Mouse (Mus musculus) midbrain, embryonic 10.5 days (tissue): Measurements from ENCODE around the gene Sec14l5. TPM values are rescaled to one million over a fixed set of nuclear protein-coding genes. Genes with fewer than 3 reads are reported as not detected.
"Not testable (repeated sequence)": the region's sequence is repeated elsewhere in the genome, so short reads cannot be mapped to it uniquely, and the experiment has no call there.

Source experiments
- DNase-seq: peaks from one replicate; pipeline ENCODE4 v3.0.0-alpha.2; 2017; ENCODE audit warnings: low spot score
- H3K27ac ChIP-seq: fragments of 300-500 bp; sonication (generic); replicated peaks from 2 replicates; pipeline ENCODE4 v1.5.1; 2016; ENCODE audit warnings: mild to moderate bottlenecking
- H3K27me3 ChIP-seq: fragments of 300-500 bp; sonication (generic); 2 replicates; pipeline ENCODE4 v1.6.1; 2016; ENCODE audit warnings: low read depth, mild to moderate bottlenecking; ENCODE audit not compliant: poor library complexity, severe bottlenecking
- H3K36me3 ChIP-seq: fragments of 300-500 bp; sonication (generic); 2 replicates; pipeline ENCODE4 v1.6.1; 2016; ENCODE audit warnings: mild to moderate bottlenecking, moderate library complexity
- H3K4me1 ChIP-seq: fragments of 300-500 bp; sonication (generic); 2 replicates; pipeline ENCODE4 v1.6.1; 2016
- H3K4me3 ChIP-seq: fragments of 300-500 bp; sonication (generic); 2 replicates; pipeline ENCODE4 v1.5.1; 2016; ENCODE audit warnings: mild to moderate bottlenecking, moderate library complexity
- H3K9me3 ChIP-seq: fragments of 300-500 bp; sonication (generic); replicated peaks from 2 replicates; pipeline ENCODE4 v1.6.1; 2016; ENCODE audit warnings: mild to moderate bottlenecking
- WGBS: fragments of 180-500 bp; shearing (Covaris S2); methylation state at CpG from one replicate; pipeline ENCODE4 v1.1.7; 2016; 5-methylcytosine and 5-hydroxymethylcytosine counted together
- polyA plus RNA-seq: library from polyadenylated mRNA; unstranded; fragments of >200 nt; fragmentation: Nextera tagmentation; extraction: Ambion mirVana; gene quantifications from 2 replicates; pipeline ENCODE4 v1.2.1, GENCODE M21; 2016

The Sec14l5 gene
- polyA plus RNA-seq, 1 experiment from 2014 or later = 0.14 TPM

DNA sequence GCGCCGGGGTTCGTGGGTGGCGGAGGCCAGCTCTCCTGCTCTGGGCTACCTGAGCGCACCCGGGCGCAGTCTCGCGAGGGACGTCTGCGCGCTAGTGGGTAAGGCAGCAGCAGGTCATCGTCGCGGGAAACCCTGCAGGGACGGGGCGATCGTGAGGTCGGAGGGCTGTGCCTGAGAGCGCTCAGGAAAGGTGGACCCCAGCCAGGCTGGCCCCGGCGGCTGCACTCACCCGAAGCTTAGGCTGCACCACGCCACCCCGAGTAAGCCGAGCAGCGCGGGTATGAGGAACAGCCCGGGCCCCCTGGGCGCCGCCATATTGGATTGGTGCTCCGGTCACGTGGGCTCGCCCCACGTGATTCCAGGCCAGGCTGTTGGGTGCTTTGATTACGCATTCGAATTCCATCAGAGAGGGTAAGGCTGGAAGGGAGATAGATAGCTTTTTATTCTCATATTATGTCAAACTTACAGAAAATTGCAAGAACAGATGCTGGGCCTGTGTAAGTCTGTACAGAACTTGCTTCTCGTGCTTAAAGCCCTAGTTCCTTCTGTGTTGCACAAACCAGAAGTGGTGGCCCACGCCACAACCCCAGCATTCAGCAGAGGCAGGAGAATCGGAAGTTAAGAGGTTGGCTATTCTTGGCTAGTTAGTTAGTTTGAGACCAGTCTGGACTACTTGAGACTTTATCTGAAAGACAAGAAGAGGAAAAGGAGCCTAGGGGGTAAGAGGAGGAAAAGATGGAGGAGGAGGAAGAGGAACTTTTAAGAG, 56.9 kb downstream of the Sec14l5 start, which contains the start of gene Nagpa:
TSS of gene Nagpa (minus strand) at position 345 of the 766 bp plus-strand sequence.
- Histone ChIP-seq H3K4me1 (peaks cover 19% of the 10 kb centered on the region), H3K36me3 (no peaks in the 10 kb centered on the region), H3K4me3 (peak within 1 kb of the TSS; percentile 93), H3K27me3 (no peaks in the 10 kb centered on the region; the same call in 1 of the 2 replicates), H3K9me3 (no peaks in the 10 kb centered on the region), H3K27ac (peak within 1 kb of the TSS; percentile 81)
- 5% methylated on average over 40 of the region's 40 CpGs for WGBS
- peak; percentile 88 for DNase-seq

DNA sequence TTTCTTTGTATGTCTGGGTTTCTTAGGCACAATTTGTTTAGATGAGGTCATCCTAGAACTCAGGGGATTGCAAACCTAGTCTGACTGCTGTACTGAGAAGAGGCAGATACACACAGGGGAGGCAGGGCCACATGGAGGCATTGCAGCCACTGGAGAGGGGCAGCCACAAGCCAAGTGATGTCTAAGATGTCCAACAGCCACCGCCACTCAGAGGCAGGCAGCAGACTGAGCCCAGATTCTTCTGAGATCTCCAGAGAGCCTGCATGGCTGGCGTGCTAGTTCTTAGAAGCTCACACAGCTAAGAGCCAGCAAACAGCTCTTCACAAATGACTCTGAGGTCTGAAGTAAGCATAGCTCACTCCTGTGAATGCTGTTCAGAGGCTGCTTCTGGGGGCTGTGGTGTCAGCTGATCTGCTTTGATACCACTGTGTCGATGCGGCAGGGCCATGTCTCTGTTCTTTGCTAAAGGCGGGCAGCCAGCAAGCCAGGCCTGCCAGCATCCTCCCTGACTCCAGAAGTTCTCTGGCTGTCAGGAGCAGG, 58.6 kb downstream of the Sec14l5 start:
- no peaks in the 10 kb centered on the region for H3K9me3 ChIP-seq
- no peak overlapping the region for H3K27ac ChIP-seq
- no peaks in the 10 kb centered on the region for H3K36me3 ChIP-seq
- no peak overlapping the region for H3K4me3 ChIP-seq
- peaks cover 19% of the 10 kb centered on the region for H3K4me1 ChIP-seq
- DNase-seq = no peak
- no peaks in the 10 kb centered on the region; the same call in 1 of the 2 replicates for H3K27me3 ChIP-seq
- 86% methylated on average over 5 of the region's 5 CpGs for whole genome bisulfite sequencing

DNA sequence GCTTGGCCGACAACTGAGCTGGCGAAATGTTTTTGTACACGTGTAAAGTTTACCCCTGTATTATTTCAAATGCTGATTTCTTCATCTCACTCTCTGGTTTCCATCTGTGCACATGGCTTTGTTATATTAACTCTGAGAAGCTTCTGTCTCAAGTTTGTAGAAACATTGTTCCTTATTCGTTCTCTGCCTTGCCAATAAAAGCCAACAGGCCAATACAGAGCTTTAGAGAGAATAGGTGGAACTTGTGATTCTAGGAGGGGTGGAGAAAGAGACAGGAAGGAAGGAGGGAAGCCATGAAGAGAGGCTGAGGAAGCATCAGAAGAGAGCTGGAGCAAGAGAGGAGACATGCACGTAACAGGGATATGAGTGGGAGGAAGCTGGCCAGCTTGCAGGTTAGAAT, 59.1 kb downstream of the Sec14l5 start:
- H3K27me3 ChIP-seq = no peaks in the 10 kb centered on the region; the same call in 1 of the 2 replicates
- H3K4me1 ChIP-seq = peaks cover 19% of the 10 kb centered on the region
- no peak for DNase-seq
- no peak overlapping the region for H3K27ac ChIP-seq
- no peak overlapping the region for H3K4me3 ChIP-seq
- H3K36me3 ChIP-seq = no peaks in the 10 kb centered on the region
- WGBS = 79% methylated on average over 5 of the region's 5 CpGs
- no peaks in the 10 kb centered on the region for H3K9me3 ChIP-seq

DNA sequence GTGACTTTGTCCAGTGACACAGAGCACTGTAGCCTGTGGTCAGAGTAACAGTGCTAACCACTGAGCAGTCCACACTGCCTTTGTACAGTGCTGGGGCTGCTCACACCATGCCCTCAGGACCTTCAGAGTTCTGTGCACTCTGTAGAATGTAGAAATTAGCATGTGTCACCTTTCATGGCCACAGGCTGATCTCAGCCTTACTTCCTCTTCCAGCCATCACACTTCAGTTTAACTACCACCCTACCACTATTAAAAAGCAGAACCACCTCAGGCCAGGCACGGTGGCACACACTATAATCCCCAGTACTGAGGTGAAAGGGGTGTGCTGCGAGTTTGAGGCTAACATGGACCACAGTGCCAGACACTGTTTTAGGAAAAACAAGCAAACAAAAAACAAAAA, 63.5 kb downstream of the Sec14l5 start:
- Histone ChIP-seq H3K27ac (no peak overlapping the region), H3K4me3 (no peak overlapping the region), H3K9me3 (no peaks in the 10 kb centered on the region), H3K36me3 (no peaks in the 10 kb centered on the region), H3K27me3 (no peaks in the 10 kb centered on the region), H3K4me1 (no peaks in the 10 kb centered on the region)
- 80% methylated on average over 2 of the region's 2 CpGs for WGBS
- DNase-seq = no peak

DNA sequence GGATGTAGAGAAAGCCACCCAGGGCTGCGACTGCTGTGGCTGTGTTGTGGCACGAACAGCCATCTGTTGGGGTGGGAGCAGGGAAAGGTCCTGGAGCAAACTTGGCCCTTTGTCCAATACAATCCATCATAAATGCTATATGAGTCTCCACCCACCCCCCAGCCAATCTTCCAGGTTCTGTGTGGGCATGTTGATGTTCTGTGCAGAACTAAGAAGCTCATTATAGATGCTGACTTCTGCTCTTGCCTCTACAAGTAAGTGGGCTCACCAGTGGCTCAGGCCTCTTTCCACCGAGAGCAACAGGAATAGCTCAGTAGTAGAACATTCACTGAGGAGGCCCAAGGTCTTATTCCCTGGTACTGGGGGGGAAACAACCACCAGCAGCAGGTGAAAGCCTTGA, 65.2 kb downstream of the Sec14l5 start:
- H3K4me3 ChIP-seq = no peak overlapping the region
- H3K27ac ChIP-seq = no peak overlapping the region
- H3K36me3 ChIP-seq = no peaks in the 10 kb centered on the region
- H3K4me1 ChIP-seq = no peaks in the 10 kb centered on the region
- H3K27me3 ChIP-seq = no peaks in the 10 kb centered on the region
- no peak for DNase-seq
- WGBS = 88% methylated on average over 3 of the region's 3 CpGs
- no peaks in the 10 kb centered on the region for H3K9me3 ChIP-seq

DNA sequence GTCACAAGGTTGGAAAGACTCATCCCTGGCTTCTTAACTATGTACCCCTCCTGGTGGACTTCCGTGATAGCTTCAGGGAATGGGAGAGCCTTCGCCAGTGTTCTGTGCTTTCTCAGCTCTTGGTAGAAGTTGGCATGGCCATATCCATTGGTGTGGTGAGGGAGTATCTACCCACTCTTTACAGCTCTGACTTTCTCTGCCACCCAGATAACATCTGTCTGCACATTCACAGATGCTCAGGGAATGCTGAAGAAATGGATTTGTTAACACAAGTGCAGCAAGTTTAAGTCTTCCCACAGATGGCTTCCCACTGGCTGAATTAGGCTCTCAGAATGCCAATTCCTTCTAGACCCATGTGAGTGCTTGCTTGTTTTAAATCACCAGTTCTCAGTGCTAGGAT, 67.2 kb downstream of the Sec14l5 start:
- WGBS = 93% methylated on average over 2 of the region's 2 CpGs
- no peak overlapping the region for H3K27ac ChIP-seq
- H3K36me3 ChIP-seq = no peaks in the 10 kb centered on the region
- no peaks in the 10 kb centered on the region for H3K27me3 ChIP-seq
- no peak for DNase-seq
- no peaks in the 10 kb centered on the region for H3K9me3 ChIP-seq
- no peak overlapping the region for H3K4me3 ChIP-seq
- H3K4me1 ChIP-seq = no peaks in the 10 kb centered on the region

DNA sequence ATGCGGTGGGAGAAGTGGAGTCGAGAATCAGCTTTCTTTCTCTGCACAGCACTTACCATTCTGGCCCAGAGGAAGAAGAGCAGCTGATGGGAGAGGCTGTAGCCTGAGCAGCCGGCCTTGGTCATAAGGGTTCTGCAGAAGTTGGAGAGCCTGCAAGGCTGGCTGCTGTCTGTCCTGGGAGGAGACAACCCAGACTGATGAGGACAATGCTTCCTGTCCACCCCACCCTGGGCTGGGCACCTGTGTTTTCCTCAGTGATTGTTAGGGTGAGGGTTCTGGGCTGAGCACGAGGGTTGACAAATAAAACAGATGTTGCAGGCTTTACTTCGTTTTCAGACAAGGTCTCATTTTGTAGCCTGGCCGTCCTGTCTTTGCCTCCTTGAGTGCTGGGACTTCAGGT, 69.8 kb downstream of the Sec14l5 start:
- H3K4me3 ChIP-seq = no peak overlapping the region
- no peaks in the 10 kb centered on the region for H3K27me3 ChIP-seq
- 78% methylated on average over 6 of the region's 6 CpGs for WGBS
- H3K9me3 ChIP-seq = no peaks in the 10 kb centered on the region
- no peak for DNase-seq
- no peaks in the 10 kb centered on the region for H3K36me3 ChIP-seq
- no peaks in the 10 kb centered on the region for H3K4me1 ChIP-seq
- no peak overlapping the region for H3K27ac ChIP-seq

DNA sequence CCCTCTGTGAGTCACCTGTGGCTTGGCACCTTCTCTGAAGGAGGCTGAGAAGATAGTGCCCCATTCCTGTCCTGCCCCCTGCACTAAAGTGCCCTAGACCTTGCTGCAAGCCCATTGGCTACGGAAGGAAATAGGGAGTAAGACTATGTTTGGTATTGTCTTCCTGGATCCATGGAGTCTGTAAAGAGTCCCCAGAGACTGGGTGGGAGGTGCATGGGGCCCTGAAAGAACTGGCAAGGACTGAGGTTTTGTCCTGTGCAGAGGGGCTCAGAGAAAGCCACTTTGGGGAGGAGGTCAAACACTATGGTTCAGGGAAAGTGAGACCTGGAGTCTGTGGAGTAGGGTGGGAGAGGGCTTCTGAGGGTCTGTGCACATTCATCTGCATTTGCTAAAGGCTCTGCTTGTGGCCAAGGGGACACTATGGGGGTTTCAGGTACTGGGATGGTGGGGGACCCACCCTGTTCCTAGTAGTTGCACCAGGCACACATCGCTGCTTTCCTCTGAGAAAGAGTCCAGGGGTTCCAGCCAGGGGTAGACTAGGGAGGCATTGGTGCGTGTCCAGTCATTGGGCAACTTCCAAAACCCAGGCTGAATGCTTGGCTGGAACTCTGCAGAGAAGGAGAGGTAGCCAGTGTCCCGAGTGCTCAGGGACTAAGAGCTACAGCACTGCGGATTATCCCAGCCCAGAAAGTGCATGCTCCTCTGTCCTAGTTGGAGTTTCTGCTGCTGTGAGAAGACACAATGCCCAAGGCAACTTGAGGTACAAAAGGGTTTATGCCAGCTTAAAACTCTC, 70.6 kb downstream of the Sec14l5 start:
- H3K4me3 ChIP-seq = no peak overlapping the region
- H3K27me3 ChIP-seq = no peaks in the 10 kb centered on the region
- no peaks in the 10 kb centered on the region for H3K9me3 ChIP-seq
- H3K4me1 ChIP-seq = no peaks in the 10 kb centered on the region
- DNase-seq = no peak
- H3K36me3 ChIP-seq = no peaks in the 10 kb centered on the region
- no peak overlapping the region for H3K27ac ChIP-seq
- WGBS = 57% methylated on average over 5 of the region's 5 CpGs

DNA sequence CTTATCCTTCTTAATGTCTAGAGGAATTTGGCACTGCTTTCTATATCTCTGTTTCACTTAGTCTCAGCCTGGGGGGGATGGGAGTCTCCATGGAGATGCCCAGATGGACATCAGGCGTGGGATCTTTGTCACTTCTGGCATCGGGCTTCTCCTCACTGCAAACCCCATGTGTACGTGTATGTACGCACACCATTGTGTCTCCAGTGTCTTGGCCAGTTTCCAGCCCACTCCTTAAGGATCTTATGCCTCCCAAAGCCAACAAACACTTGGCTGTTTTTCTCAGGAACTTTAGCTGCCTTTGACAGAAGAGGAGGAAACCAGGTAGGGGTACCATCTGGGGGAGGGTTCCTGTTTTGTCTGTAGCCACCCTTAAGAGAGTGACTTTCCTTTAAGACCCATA, 74.5 kb downstream of the Sec14l5 start:
- no peaks in the 10 kb centered on the region for H3K27me3 ChIP-seq
- WGBS = 78% methylated on average over 4 of the region's 4 CpGs

DNA sequence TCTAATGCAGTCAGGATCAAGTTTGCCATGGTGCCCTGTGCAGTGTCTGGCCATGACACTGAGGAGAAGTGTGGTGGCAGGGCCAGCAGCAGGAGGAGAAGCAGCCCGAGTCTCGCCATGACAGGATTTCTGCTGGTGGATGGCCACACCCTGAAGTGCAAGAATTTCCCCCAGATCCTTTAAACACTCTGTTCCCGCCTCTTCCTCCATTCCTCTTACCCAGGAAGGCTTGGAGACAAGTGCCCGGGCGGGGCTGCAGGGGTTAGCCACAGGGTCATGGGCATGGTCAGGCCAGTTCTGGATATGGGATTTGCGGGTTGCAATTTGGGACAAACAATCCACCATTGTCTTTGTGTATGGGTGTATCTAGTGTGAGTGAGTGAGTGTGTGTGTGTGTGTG, 75.2 kb downstream of the Sec14l5 start, which contains the start of gene AU021092:
TSS of gene AU021092 (minus strand) at position 160 of the 400 bp plus-strand sequence.
- H3K27me3 ChIP-seq = no peaks in the 10 kb centered on the region
- no peak for DNase-seq
- no peaks in the 10 kb centered on the region for H3K9me3 ChIP-seq
- no peaks in the 10 kb centered on the region for H3K36me3 ChIP-seq
- no peak within 1 kb of the TSS for H3K27ac ChIP-seq
- WGBS = 74% methylated on average over 6 of the region's 6 CpGs
- no peak within 1 kb of the TSS for H3K4me3 ChIP-seq
- no peaks in the 10 kb centered on the region for H3K4me1 ChIP-seq

More for the DNA sequence above, 74.5 kb downstream of the Sec14l5 start:
- H3K4me1 ChIP-seq = no peaks in the 10 kb centered on the region
- no peaks in the 10 kb centered on the region for H3K36me3 ChIP-seq
- no peak overlapping the region for H3K27ac ChIP-seq
- no peaks in the 10 kb centered on the region for H3K9me3 ChIP-seq
- no peak for DNase-seq
- no peak overlapping the region for H3K4me3 ChIP-seq

DNA sequence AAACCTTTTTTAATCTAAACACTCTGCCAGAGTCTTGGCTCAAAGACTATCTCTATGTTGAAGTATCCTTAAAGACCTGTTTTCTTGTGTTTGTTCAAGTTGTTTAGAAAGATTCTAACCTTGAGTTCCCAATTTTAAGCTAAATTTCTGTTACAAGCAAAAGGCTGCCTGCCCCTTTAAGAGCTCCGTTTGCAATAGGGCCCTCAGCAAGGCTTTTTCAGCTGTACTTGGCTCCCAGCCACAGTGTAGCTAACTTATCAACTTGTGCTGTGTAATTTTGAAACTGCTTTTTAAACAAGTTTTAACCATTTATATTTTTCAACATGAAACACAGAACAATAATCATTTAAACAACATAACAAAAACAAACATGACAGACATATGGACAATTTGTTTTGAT, 79.6 kb downstream of the Sec14l5 start:
- not testable (repeated sequence) for H3K36me3 ChIP-seq, H3K27ac ChIP-seq, H3K4me3 ChIP-seq, H3K27me3 ChIP-seq, H3K4me1 ChIP-seq, DNase-seq, H3K9me3 ChIP-seq
- WGBS = 33% methylated on average over 1 of the region's 1 CpGs

DNA sequence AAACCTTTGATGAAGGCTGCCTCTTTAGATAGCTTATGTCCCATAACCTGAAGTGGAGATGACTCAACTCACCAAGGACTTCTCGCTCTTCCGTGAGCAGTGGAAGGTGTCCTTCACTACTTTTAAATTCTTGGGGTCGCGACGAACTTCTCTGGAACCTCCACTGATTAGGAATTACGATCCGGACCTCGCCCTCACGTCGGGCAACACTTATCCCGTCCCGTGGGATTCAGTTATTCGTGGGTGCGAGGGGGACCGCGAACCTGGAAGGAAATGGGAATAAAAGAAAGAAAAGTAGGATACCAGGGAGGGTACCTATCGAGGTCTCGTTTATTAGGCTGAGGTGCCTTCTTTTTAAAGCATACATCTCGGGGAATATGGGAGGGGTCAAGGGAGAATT, 80.6 kb downstream of the Sec14l5 start:
- not testable (repeated sequence) for H3K4me3 ChIP-seq, H3K4me1 ChIP-seq, DNase-seq, H3K9me3 ChIP-seq, H3K36me3 ChIP-seq, H3K27ac ChIP-seq, H3K27me3 ChIP-seq
- 84% methylated on average over 19 of the region's 19 CpGs for WGBS

DNA sequence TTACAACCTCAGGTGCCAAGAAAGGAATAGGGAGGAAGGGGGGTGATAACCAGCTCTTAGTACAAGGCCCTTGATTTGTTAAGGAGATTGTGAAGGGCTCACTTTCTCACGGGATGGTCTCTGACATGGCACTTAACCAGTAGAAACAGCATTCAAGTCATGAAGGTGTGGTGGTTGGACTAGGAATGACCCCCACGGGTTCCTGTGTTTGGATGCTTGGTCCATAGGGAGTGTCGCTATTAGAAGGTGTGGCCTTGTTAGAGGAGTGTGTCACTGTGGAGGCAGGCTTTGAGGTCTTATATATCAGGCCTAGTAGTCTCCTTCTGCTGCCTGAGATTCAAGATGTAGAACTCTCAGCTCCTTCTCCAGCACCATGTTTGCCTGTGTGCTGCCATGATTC, 81.2 kb downstream of the Sec14l5 start:
- 85% methylated on average over 3 of the region's 3 CpGs for WGBS
- DNase-seq, H3K36me3 ChIP-seq, H3K27me3 ChIP-seq, H3K4me3 ChIP-seq, H3K4me1 ChIP-seq, H3K27ac ChIP-seq, H3K9me3 ChIP-seq: not testable (repeated sequence)
